Mouse (Mus musculus) heart, adult 2 months (tissue): ENCODE measurements around the gene Atxn2. TPM values are rescaled to one million over a fixed set of nuclear protein-coding genes. Genes with fewer than 3 reads are reported as not detected.

Source experiments
- DNase-seq, 2 experiments: peaks; one replicate each; pipeline ENCODE4 v3.0.0; 2021
- H3K27ac ChIP-seq: fragments of 200-600 bp; 2 replicates; pipeline ENCODE4 v1.8.1; 2022
- H3K27me3 ChIP-seq: fragments of 200-500 bp; 2 replicates; pipeline ENCODE4 v1.6.1; 2012; ENCODE audit warnings: mild to moderate bottlenecking, low read length, inconsistent platforms, mixed read lengths; ENCODE audit not compliant: control insufficient read depth, insufficient read depth
- H3K36me3 ChIP-seq: fragments of 200-500 bp; 2 replicates; pipeline ENCODE4 v1.6.1; 2012; ENCODE audit warnings: low read length, inconsistent platforms; ENCODE audit not compliant: control insufficient read depth, insufficient read depth
- H3K4me1 ChIP-seq: fragments of 200-500 bp; 2 replicates; pipeline ENCODE4 v1.6.1; 2011; ENCODE audit warnings: low read length; ENCODE audit not compliant: control insufficient read depth, insufficient read depth
- H3K4me3 ChIP-seq: fragments of 200-600 bp; 2 replicates; pipeline ENCODE4 v1.8.1; 2022
- H3K79me2 ChIP-seq: fragments of 200-500 bp; replicated peaks from 2 replicates; pipeline ENCODE4 v1.6.1; 2012; ENCODE audit warnings: mild to moderate bottlenecking, inconsistent platforms, low read length, moderate library complexity, mixed read lengths; ENCODE audit not compliant: control insufficient read depth, insufficient read depth
- H3K9ac ChIP-seq: fragments of 200-500 bp; 2 replicates; pipeline ENCODE4 v1.6.1; 2012; ENCODE audit warnings: low read depth, mild to moderate bottlenecking, control low read depth, inconsistent platforms, low read length, mixed read lengths
- CTCF ChIP-seq: fragments of 200-600 bp; IDR thresholded peaks from 2 replicates; pipeline ENCODE4 v1.8.1; 2022; ENCODE audit warnings: antibody characterized with exemption, mild to moderate bottlenecking, moderate library complexity
- EP300 ChIP-seq: fragments of 200-500 bp; IDR thresholded peaks from 2 replicates; pipeline ENCODE4 v1.6.1; 2011; ENCODE audit warnings: low read depth, low read length, control low read depth; ENCODE audit not compliant: insufficient read depth
- POLR2A ChIP-seq: fragments of 200-500 bp; IDR thresholded peaks from 2 replicates; pipeline ENCODE4 v1.6.1; 2011; ENCODE audit warnings: mild to moderate bottlenecking, low read depth, low read length, control low read depth; ENCODE audit not compliant: insufficient read depth
- WGBS: fragments of 180-500 bp; shearing (Covaris S2); methylation state at CpG from one replicate; pipeline ENCODE4 v1.1.7; 2018; 5-methylcytosine and 5-hydroxymethylcytosine counted together
- intact Hi-C: fragments of 180-260 bp; cut with DNase I; formaldehyde crosslinking; loops from one replicate; pipeline ENCODE4 v1.15.1; 2025
- polyA plus RNA-seq: library from polyadenylated mRNA; depleted of rRNA; stranded (reverse); fragments of >200 nt; gene quantifications from 2 replicates; pipeline ENCODE4 v1.2.3, GENCODE M21; 2012
- total RNA-seq, 2 experiments: library from RNA; stranded (reverse); gene quantifications; 2 replicates each; pipeline ENCODE4 v1.2.3; 2021

Atxn2 gene
- total and polyA plus RNA-seq, 3 experiments = 133 to 161 (median 155) TPM

DNA sequence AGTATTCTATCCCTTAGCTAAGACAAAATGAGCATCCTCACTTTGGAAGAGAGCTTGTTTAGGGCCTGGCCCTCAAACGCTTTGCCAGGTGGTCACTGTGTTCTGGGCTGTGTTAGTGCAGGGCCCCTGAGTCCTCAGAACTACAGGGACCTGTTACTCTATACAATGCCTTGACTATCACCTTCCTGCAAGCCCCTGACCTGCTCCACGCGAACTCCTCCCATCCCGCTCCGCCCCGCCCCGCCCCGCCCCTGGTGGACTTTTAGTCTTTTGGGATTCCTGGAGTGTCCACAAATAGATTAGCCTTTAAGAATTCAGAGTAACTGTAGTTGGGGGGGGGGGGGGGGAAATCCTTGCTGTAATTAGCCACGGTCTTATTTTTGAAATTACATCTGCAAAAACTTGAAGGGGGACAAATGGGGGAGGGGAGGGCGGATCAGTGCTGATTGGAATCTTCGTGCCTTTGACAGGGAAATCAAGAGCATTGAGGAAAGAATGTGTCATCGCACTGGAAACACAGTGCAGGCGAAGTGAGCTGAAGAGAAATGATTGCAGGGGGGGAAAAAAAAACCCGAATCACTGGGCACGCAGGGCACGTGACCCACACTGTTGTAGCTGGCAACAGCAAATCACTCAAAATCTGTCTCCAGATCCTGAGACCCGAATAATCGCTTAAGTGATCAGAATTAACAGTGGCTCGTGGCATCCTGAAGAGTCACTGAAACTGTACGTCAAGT is 6.5 kb upstream of the Atxn2 start:
- DNase-seq = no peak
- 12% methylated on average over 20 of the region's 20 CpGs for WGBS
- TF ChIP-seq CTCF (no peak), POLR2A (no peak), EP300 (no peak)
- Histone ChIP-seq H3K4me3 (peak overlapping the region; percentile 22; the same call in 1 of the 2 replicates), H3K9ac (no peak overlapping the region), H3K27me3 (no peaks in the 10 kb centered on the region), H3K36me3 (no peaks in the 10 kb centered on the region), H3K27ac (no peak overlapping the region), H3K79me2 (no peaks in the 10 kb centered on the region), H3K4me1 (peaks cover 3% of the 10 kb centered on the region)
- intact Hi-C loops = no loop called here

DNA sequence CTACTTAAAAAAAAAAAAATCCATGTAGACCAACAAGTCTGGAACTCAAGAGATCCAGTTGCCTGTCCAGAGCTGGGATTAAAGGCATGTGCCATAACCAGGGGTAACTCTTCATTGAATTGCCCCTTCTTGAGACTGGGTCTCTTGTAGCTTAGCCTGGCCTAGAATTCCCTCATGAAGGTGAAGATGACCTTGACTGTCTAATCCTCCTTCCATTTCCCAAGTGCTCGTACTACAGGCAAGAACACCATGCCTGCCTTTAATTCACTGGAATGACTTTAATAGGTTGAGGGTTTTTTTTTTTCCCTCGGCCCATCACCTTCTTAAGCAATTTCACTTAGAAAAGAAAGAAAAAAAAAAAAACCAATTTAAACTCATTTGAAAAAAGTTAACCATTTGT is 735 bp upstream of the Atxn2 start:
- 54% methylated on average over 2 of the region's 2 CpGs for WGBS
- H3K36me3 ChIP-seq = peaks cover 5% of the 10 kb centered on the region
- no peak overlapping the region; the same call in 1 of the 2 replicates for H3K4me3 ChIP-seq
- H3K9ac ChIP-seq = no peak overlapping the region
- no peak for TF ChIP-seq EP300
- no peak for TF ChIP-seq POLR2A
- TF ChIP-seq CTCF = no peak
- DNase-seq = no peak
- H3K27ac ChIP-seq = peak overlapping the region; percentile 99; the same call in 1 of the 2 replicates
- H3K27me3 ChIP-seq = no peaks in the 10 kb centered on the region
- intact Hi-C loops = loop anchor here (5.0 kb wide), 2 partner anchors 127 to 313 kb away; partner anchors contain the start of genes Naa25 and Sh2b3
- peaks cover 2% of the 10 kb centered on the region; the same call in 1 of the 2 replicates for H3K79me2 ChIP-seq
- H3K4me1 ChIP-seq = peaks cover 5% of the 10 kb centered on the region

DNA sequence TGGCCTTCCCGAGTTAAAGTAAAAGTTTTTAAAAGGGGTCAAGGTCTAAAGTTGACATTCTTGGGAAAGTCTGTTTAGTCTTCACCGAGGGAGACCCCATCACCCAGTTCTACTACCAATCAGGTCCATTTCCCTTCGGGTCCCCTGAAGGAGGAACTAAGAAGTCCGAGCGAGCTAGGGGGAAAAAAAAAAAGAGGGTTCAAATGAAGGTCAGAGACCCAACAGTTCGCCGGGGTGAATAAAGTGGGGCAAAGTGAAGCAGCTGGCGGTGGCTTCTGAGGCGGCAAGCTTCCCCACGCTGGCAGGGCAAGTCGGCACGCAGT is 325 bp upstream of the Atxn2 start:
- H3K27me3 ChIP-seq = no peaks in the 10 kb centered on the region
- DNase-seq = no peak
- peak overlapping the region; percentile 89 for H3K9ac ChIP-seq
- peaks cover 5% of the 10 kb centered on the region for H3K36me3 ChIP-seq
- peak overlapping the region; percentile 87 for H3K4me3 ChIP-seq
- intact Hi-C loops = loop anchor here (5.0 kb wide), 2 partner anchors 126 to 314 kb away; partner anchors contain the start of genes Naa25 and Sh2b3
- no peak for TF ChIP-seq EP300
- no peak for TF ChIP-seq POLR2A
- TF ChIP-seq CTCF = no peak
- WGBS = under 1% methylated on average over 12 of the region's 12 CpGs
- peak overlapping the region; percentile 99 for H3K27ac ChIP-seq
- peaks cover 6% of the 10 kb centered on the region; the same call in 1 of the 2 replicates for H3K79me2 ChIP-seq
- H3K4me1 ChIP-seq = peaks cover 5% of the 10 kb centered on the region

DNA sequence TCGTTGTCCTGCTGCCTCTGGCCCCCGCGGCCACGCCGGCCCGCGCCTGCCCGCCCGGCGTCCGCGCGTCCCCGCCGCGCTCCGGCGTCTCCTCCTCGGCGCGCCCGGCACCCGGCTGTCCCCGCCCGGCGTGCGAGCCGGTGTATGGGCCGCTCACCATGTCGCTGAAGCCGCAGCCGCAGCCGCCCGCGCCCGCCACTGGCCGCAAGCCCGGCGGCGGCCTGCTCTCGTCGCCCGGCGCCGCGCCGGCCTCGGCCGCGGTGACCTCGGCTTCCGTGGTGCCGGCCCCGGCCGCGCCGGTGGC is 743 bp downstream of the Atxn2 start:
- H3K79me2 ChIP-seq = peaks cover 6% of the 10 kb centered on the region; the same call in 1 of the 2 replicates
- H3K4me3 ChIP-seq = peak overlapping the region; percentile 83
- H3K27ac ChIP-seq = peak overlapping the region; percentile 99
- no peak for DNase-seq
- H3K36me3 ChIP-seq = peaks cover 5% of the 10 kb centered on the region
- peaks cover 7% of the 10 kb centered on the region for H3K4me1 ChIP-seq
- TF ChIP-seq POLR2A (no peak), EP300 (no peak), CTCF (no peak)
- intact Hi-C loops = loop anchor here (2.0 to 5.0 kb wide), 3 partner anchors 51 to 315 kb away; partner anchors contain the start of genes Acad10, Brap, Naa25 and Sh2b3
- H3K9ac ChIP-seq = peak overlapping the region; percentile 92
- H3K27me3 ChIP-seq = no peaks in the 10 kb centered on the region
- 9% methylated on average over 57 of the region's 57 CpGs for WGBS

DNA sequence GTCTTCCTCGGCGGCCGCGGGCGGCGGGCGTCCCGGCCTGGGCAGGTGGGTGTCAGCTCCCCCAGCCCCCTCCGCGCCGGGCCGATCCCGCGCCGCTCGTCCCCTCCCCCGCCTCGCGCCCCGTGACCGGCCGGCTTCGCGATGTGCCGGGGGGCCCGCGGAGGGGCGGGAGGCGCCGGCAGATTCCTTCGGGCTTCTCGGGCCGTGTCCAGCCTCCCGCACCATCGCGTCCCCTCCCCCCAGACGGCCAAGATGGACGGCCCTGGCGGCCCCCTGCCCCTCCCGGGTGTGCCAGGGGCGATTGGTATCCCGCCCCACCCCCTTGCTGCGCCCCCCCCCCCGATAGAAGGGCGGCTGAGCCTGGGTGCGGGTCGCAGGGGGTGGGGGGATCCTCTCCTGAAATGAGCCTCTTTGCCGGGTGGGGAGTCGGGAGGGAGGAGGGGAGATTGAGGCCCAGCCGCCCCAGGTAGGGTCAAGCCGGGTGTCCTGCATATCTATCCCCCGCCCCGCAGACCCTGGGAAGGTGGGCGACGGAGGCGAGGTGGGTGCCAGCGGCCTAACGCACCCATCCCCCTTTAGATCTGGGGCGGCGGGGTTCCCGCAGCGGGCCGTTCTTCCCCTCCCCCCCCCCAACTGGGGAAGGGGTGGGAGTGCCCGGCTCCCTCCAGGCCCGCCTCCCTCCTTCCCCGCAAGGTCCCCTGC is 1.2 kb downstream of the Atxn2 start:
- intact Hi-C loops = loop anchor here (2.0 to 5.0 kb wide), 3 partner anchors 52 to 315 kb away; partner anchors contain the start of genes Acad10, Brap, Naa25 and Sh2b3
- Histone ChIP-seq H3K36me3 (peaks cover 5% of the 10 kb centered on the region), H3K9ac (peak overlapping the region; percentile 92), H3K79me2 (peaks cover 7% of the 10 kb centered on the region; the same call in 1 of the 2 replicates), H3K4me3 (peak overlapping the region; percentile 83), H3K27ac (peak overlapping the region; percentile 99), H3K27me3 (no peaks in the 10 kb centered on the region), H3K4me1 (peaks cover 8% of the 10 kb centered on the region)
- DNase-seq = peak; percentile 50 to 68
- TF ChIP-seq EP300 (no peak), POLR2A (no peak), CTCF (no peak)
- under 1% methylated on average over 57 of the region's 66 CpGs for WGBS
